Mouse (Mus musculus) megakaryocyte, embryonic 14.5 days (primary cell): ENCODE data around the gene Plk2.

Source experiments
- FLI1 ChIP-seq: IDR thresholded peaks from 2 replicates; pipeline ENCODE4 v1.6.1; 2012; ENCODE audit warnings: low read length, inconsistent platforms, mixed read lengths
- GATA1 ChIP-seq: IDR thresholded peaks from 3 replicates; pipeline ENCODE4 v1.6.1; 2012; ENCODE audit warnings: mixed read lengths, low read length, inconsistent platforms, borderline replicate concordance

- no peak for TF ChIP-seq GATA1
- no peak for TF ChIP-seq FLI1
These were observed 2.2 kb upstream of the Plk2 start for GRCm38 (mm10) chr13:110392631-110393030.
